Mouse (Mus musculus): Measurements from ENCODE around the gene Cenpl.

Gene Cenpl

DNA sequence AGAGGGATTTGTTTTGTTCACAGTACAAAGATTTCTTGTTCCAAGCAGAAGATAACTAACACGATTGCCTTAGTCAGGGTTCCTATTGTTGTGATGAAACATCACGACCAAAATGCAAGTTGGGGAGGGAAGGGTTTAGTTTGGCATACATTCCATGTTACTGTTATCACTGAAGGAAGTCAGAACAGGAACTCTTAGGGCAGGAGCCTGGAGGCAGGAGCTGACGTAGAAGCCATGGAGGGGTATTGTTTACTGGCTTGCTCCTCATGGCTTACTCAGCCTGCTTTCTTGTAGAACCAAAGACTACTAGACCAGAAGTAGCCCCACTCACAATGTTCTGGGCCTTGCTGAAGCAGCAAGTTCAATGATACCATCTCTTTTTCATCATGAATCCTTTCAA lies 23.5 kb upstream of the Cenpl start:
- DNase-seq, result no peak

DNA sequence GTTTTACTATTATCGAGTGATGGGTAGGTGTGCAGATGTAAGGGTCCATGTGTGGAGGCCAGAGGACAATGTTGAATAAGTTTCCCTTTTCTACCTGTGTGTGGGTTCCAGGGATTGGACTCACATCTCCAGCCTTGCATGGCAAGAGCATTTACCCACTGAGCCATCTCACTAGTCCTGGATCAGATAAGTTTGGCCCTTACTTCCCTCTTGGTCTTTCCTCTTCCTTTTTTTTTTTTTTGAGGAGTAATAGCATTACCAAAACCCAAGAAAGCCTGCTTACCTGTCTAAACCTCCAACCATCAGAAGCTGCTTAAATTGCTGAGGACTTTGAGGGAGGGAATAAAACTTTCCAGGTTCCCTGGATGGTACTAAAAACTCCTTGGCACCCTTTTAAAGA lies 13.3 kb upstream of the Cenpl start:
- no peak for DNase-seq

DNA sequence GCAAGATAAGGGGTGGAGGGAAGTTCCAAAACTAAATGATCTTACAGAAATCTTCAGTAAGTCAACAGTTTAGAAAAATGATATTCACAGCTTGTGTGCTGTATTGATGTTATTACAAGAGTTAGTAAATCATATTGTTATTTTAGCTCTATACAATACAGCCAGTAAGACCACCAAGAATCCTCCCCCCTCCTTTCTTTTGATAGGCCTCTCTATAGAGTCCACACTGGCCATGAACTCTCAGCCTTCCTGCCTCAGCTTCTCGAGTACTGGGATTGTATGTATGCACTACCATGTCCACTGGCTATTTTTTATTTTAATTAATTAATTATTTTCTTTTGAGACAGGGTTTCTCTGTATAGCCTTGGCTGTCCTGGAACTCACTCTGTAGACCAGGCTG lies 7.2 kb upstream of the Cenpl start:
- DNase-seq, result no peak

DNA sequence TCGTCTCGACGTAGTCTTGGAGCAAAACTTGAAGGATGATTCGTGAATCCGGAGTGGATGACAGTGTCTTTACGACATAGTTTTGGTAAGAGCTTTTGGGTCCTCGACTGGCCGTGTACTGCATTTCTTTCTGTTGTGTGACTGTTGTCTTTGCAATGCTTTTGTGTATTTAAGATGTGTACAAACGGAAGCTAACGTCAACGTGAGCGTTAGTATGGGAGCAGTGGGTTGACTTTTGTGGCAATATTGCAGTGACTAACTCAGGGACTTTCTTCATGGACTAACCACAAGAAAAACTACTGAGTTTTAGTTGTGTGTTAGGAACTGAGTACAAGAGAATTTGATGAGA lies 733 bp downstream of the Cenpl start:
- DNase-seq, result no peak

DNA sequence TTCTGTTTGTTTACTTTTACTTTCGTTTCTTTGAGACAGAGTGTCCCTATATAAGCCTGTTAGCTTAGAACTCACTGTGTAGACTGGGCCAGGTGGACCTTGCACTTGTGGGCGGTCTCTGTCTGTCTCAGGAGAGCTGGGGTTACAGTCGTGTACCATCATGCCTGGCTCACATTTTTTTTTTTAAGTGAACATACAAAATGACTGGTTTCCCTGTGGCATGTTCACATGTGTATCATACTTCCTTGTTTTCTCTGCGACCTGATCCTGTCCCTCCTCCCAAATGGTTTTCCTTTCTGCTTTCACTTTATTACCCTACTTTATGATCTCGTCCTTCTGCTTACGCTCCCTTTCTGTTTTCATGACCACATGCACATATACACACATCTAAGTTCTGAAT lies 5.7 kb downstream of the Cenpl start:
- no peak for DNase-seq

DNA sequence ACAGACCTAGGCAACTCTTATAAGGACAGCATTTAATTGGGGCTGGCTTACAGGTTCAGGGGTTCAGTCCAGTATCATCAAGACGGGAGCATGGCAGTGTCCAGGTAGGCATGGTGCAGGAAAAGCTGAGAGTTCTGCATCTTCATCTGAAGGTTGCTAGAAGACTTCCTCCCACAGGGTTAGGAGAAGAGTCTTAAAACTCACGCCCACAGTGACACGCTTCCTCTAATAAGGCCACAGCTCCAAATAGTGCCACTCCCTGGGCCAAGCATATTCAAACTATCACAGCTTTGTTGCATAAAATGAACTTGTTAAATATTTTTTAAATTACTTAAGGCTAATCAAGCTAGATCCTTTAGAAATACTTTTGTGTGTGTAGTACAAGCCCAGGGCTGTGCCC lies 6.7 kb downstream of the Cenpl start:
- DNase-seq, result no peak

DNA sequence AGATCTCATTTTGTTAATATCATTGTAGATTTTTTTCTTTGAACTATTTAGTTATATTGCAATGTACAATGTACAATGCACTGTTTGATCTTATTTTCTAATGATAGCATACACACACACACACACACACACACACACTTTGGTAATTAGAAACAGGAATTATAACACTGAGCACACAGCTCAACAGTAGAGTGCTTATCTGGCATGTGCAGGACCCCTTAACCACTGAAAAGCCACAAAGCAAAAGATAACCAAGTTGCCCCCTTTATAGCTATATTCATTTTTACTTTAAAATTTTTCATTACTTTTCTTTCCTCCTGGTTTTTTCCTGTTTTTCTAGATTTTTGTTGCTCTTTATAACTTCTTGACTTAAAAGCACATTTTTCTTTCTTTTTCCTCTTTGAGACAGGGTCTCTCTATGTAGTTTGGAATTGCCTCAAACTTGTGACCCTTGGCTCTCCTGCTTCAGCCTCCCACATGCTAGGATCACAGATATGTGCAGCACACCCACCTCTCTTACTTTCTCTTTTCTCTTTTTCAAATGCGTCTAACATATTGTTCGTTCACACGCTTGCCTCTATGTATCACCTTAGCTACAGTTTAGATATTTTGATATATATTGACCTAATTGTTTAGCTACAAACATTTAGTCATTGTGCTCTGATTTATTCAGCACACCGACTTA lies 29.4 kb downstream of the Cenpl start:
- DNase-seq, result no peak

DNA sequence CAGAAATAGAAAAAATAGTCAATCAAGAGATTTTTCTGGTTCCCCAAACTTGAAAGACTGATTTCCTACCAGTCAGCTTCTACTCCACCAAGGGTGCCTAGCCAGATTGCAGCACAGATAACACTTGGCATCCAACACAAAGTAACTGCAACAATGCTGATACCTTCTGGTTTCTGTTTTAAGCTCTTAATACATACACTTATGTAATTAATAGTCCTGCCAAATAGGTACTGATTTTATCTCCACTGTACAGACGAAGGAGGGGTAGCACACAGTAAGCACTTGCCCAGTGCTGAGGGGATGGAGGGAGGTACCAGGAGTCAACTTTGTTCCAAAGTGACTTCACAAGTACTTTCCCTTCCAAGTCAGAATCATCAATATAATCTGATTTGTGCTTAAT lies 33.3 kb downstream of the Cenpl start:
- no peak for DNase-seq

DNA sequence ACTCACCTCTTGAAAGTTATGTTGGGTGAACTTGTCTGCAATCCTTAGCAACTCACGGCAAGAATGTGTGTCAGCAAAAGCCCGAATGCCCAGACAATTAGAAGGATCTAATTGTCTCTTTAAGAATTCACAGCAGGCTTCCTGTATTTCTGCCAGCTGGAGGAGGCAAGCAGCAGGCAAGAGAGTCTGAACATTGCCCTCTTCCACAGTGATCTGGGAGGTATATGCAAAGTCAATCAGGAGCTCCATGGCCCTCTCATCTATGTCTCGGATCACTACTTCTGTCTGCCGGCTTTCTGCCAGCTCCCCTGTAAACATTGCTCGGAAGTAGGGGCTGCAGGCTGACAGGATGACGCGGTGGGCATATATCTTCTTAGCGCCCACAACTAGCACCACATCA lies 38.7 kb downstream of the Cenpl start:
- DNase-seq, result no peak

DNA sequence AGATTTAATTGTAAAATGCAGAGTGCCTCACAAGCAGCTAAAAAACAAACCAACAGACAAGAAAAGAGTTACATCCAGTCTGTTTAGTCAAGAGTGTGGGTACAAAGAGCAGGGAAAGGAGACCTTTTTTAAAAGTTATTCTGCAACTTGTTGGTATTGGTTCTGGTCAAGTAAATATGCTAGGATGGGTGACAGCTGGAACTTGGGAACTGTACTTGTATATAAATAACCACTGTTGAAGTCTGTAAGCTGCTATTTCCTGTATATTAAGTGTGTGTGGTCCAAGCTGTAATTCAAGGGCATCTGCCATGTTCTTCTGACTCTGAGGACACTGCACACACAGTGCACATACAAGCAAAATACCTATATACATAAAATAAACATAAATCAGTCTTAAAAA lies 44.1 kb downstream of the Cenpl start:
- no peak for DNase-seq

DNA sequence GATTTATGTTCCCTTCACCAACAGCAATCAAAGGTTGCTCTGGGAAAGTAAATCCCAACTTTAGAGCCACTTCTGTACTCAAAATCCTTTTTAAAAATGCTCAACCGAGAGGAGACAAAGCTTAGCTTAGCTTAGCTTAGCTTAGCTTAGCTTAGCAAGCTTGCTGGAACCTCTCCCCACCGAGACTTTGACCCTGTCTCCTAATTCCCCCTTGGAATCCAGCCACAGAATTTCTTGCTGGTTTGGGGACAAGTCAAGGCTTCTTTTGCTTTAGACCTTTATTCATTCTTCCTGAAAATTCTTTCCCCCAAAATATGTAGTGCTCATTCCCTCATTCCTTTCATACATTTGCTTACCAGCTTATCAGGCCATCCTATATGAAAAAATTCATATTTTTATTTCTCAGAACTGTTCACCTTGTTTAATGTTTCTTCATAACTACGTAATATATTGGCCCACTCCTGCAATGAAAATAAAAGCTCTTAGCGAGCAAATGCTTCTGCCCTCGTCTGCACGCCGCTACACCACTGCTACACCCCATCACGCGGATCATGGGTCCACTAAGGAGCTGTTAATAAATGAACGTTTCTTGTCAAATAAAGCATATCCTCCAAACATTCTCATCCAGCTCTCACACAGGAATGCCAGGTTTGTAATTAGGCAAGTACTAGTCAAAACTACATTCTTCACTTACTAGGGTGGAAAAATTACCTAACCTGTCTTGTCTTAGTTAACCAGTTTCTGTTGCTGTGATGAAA lies 52.3 kb downstream of the Cenpl start:
- no peak for DNase-seq

DNA sequence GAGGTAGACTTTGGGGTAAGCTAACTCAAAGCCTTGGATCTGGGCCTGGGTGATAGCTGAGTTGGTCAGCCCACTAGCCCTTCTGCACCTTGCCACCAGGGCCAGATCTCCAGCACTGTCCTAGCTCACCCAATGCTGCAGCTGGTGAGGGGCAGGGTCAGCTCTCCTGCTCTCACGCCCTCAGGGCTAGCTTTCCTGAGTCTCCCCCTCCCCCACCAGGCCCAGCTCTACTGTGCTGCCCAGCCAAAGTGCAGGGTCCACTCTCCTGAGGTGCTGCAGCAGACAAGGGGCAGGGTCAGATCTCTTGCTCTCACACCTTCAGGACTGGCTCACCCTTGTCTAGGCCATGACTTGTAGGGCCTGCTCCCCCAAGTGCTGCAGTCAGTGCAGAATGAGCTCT lies 55.9 kb downstream of the Cenpl start:
- DNase-seq, result no peak

DNA sequence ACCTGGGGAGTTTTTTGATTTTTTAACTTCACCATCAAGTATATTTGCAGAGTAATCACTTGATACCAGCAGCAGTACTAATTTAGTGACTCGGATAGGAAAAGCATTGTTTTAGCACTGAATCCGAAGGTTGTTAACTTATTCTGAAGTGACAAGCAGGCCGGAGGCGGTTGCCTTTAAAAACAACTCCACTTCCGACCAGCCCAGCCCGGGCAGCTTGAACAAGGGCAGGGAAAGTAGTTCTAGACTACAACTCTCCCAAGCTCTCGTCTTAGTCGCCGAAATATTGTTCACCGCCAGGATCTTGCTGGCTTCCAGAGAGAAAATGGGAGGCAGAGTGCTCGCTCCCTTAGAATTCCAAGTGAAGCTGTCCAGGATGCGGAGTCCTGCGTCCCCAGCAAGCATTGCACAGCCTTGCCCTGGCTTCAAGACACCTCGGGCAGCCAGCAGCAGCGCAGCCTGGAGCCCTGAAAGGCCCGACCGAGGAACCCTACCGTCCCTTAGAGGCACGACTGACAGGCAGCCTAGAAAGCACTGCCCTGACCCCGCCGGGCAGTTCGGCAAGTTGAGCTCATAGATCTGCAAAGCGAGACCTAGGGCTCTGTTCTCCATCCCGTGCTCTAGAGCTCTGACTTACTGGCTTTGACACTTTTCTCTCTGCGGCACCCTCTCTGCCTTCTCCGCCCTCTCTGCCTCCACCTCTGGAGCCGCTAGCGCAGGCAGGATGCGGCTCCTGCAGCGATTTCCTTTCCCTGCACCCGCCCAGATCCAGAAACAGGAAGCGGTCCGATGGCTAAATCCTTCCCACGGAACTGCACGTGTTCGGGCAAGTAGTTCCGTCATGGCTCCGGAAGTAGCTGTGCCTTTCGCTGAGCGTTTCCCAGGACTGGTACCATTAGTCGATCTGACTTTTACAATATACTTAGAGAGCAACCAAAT lies 60.5 kb downstream of the Cenpl start, which contains the start of gene Klhl20:
TSS of gene Klhl20 (minus strand) at position 786 of the 939 bp plus-strand sequence.
- DNase-seq, result peak; percentile 81 to 91

All from spleen, adult 18-20 months (tissue).